Mouse (Mus musculus): ENCODE results near the gene Rnpepl1. TPM values are rescaled to one million over a fixed set of nuclear protein-coding genes. Genes with fewer than 3 reads are reported as not detected.

Rnpepl1 gene
- polyA plus RNA-seq, 2 experiments: 39.9 to 51.7 TPM

DNA sequence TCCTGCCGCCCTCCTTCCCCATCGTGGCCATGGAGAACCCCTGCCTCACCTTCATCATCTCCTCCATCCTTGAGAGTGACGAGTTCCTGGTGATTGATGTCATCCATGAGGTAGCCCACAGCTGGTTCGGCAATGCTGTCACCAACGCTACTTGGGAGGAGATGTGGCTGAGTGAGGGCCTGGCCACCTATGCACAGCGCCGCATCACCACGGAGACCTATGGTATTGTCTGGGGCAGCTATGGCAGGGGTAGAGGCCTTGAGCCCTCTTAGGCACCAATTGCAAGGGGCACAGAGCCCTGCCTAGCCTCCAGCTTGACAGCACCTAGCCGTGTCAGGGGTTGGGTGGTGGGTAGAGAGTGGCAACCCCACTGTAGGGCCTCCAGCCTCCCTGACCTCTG is 6.1 kb downstream of the Rnpepl1 start:
- no peaks in the 10 kb centered on the region for H3K9me3 ChIP-seq (ENCODE audit: control insufficient read depth, low read length)
- H3K27ac ChIP-seq (replicated peaks; ENCODE audit: low read depth, low read length): no peak overlapping the region
- H3K27me3 ChIP-seq (ENCODE audit: control insufficient read depth, insufficient read depth, low read length): no peaks in the 10 kb centered on the region
- H3K4me2 ChIP-seq (replicated peaks; ENCODE audit: low read depth, low read length, severe bottlenecking): no peak overlapping the region
- peaks cover 73% of the 10 kb centered on the region for H3K36me3 ChIP-seq (ENCODE audit: control insufficient read depth, insufficient read depth, low read length)
- H3K9ac ChIP-seq (ENCODE audit: low read depth, low read length, severe bottlenecking): no peak overlapping the region
- no peak overlapping the region for H3K4me3 ChIP-seq (replicated peaks; ENCODE audit: low read length)
- H3K4me1 ChIP-seq (ENCODE audit: control insufficient read depth, insufficient read depth, low read length): peaks cover 9% of the 10 kb centered on the region
- ATAC-seq (ENCODE audit: low FRiP score, low read depth) (no peak), DNase-seq (ENCODE audit: low spot score) (no peak)
- 92% methylated on average over 9 of the region's 9 CpGs for WGBS
- TF ChIP-seq POLR2A (IDR thresholded peaks at IDR 0.05; ENCODE audit: borderline replicate concordance, extremely low read depth, insufficient read depth, insufficient read length): no peak

DNA sequence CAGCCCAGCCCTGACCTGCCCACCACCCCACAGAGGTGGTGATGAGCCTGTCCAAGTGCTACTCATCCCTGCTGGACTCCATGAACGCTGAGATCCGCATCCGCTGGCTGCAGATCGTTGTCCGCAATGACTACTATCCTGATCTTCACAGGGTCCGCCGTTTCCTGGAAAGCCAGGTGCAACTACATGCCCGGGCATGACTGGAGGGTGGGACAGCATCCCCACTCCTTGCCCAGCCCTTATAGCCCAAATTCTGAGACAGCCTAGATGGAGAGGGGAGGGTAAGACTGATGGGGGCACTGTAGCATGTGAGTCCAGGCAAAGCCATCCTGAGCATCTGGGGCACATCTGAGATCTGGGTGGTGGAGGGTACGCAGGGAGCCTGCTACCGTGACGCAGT is 8.6 kb downstream of the Rnpepl1 start:
- no peak for ATAC-seq (ENCODE audit: low FRiP score, low read depth)
- H3K27me3 ChIP-seq (ENCODE audit: control insufficient read depth, insufficient read depth, low read length): no peaks in the 10 kb centered on the region

DNA sequence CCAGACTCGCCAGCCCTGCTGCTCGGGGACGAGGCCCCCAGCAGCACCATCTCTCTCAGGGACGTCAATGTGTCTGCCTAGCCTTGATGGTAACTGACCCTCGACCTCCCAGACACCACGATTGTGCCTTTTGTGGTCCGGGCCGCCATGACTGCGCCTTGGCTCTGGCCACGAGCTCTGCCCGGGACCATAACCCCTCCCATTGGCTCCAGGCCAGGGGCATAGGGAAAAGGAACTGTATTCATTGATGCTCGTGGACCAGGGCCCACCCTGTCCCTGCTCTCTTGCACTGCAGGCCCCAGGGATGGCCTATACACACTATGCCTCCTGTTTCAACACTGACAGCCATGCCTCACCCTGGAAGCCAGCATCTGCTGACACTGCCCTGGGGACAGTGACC is 9.2 kb downstream of the Rnpepl1 start:
- TF ChIP-seq POLR2A (IDR thresholded peaks at IDR 0.05; ENCODE audit: borderline replicate concordance, extremely low read depth, insufficient read depth, insufficient read length): no peak
- WGBS: 81% methylated on average over 12 of the region's 12 CpGs
- H3K27me3 ChIP-seq (ENCODE audit: control insufficient read depth, insufficient read depth, low read length): no peaks in the 10 kb centered on the region
- ATAC-seq (ENCODE audit: low FRiP score, low read depth) (no peak), DNase-seq (ENCODE audit: low spot score) (no peak)
- peaks cover 61% of the 10 kb centered on the region for H3K36me3 ChIP-seq (ENCODE audit: control insufficient read depth, insufficient read depth, low read length)
- H3K4me2 ChIP-seq (replicated peaks; ENCODE audit: low read depth, low read length, severe bottlenecking): no peak overlapping the region
- no peaks in the 10 kb centered on the region for H3K4me1 ChIP-seq (ENCODE audit: control insufficient read depth, insufficient read depth, low read length)
- no peak overlapping the region for H3K9ac ChIP-seq (ENCODE audit: low read depth, low read length, severe bottlenecking)
- no peak overlapping the region for H3K4me3 ChIP-seq (replicated peaks; ENCODE audit: low read length)
- H3K9me3 ChIP-seq (ENCODE audit: control insufficient read depth, low read length): no peaks in the 10 kb centered on the region
- H3K27ac ChIP-seq (replicated peaks; ENCODE audit: low read depth, low read length): no peak overlapping the region

More for the DNA sequence above, 8.6 kb downstream of the Rnpepl1 start:
- Histone ChIP-seq H3K27ac (replicated peaks; ENCODE audit: low read depth, low read length) (no peak overlapping the region), H3K9ac (ENCODE audit: low read depth, low read length, severe bottlenecking) (no peak overlapping the region), H3K4me3 (replicated peaks; ENCODE audit: low read length) (no peak overlapping the region), H3K9me3 (ENCODE audit: control insufficient read depth, low read length) (no peaks in the 10 kb centered on the region), H3K4me1 (ENCODE audit: control insufficient read depth, insufficient read depth, low read length) (no peaks in the 10 kb centered on the region), H3K4me2 (replicated peaks; ENCODE audit: low read depth, low read length, severe bottlenecking) (no peak overlapping the region), H3K36me3 (ENCODE audit: control insufficient read depth, insufficient read depth, low read length) (peaks cover 67% of the 10 kb centered on the region)
- 96% methylated on average over 11 of the region's 11 CpGs for WGBS
- no peak for DNase-seq (ENCODE audit: low spot score)
- no peak for TF ChIP-seq POLR2A (IDR thresholded peaks at IDR 0.05; ENCODE audit: borderline replicate concordance, extremely low read depth, insufficient read depth, insufficient read length)

DNA sequence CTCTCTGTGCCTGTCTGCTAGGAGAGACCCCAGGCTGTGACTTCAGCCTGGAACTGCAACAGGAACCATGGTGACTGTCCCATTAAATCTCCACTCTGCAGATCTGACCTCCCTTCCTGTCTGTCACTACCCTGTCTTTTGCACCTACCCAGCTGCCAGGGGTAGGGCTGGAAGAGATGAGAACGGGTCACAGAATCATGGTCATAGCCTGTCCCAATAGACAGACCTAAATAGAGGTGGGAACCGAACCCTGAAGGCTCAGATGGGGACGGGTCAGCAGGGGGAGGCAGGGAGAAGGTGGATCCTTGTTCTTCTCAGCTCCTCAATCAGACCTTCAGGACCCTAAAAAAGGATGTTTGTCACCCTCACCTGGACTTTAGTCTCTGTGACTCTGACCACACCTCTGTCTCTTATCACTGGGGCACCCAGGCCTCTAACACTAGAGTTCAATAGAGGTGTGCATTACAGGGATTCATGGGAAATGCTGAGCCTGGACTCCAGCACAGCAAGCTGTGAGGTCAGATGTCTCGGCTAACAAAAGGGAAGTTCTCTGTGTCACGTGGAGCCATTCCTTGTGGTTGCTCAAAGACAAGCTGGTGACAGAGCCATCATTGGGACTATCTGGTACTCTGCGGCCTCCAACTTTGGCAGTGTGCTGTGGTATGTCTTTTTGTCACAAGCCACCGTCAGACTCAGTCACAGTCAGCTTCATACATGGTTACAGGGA is 10.1 kb downstream of the Rnpepl1 start:
- Histone ChIP-seq H3K27ac (replicated peaks; ENCODE audit: low read depth, low read length) (no peak overlapping the region), H3K36me3 (ENCODE audit: control insufficient read depth, insufficient read depth, low read length) (peaks cover 52% of the 10 kb centered on the region), H3K4me1 (ENCODE audit: control insufficient read depth, insufficient read depth, low read length) (no peaks in the 10 kb centered on the region), H3K4me2 (replicated peaks; ENCODE audit: low read depth, low read length, severe bottlenecking) (no peak overlapping the region), H3K9ac (ENCODE audit: low read depth, low read length, severe bottlenecking) (no peak overlapping the region), H3K27me3 (ENCODE audit: control insufficient read depth, insufficient read depth, low read length) (no peaks in the 10 kb centered on the region), H3K9me3 (ENCODE audit: control insufficient read depth, low read length) (no peaks in the 10 kb centered on the region), H3K4me3 (replicated peaks; ENCODE audit: low read length) (no peak overlapping the region)
- DNase-seq (ENCODE audit: low spot score) (no peak), ATAC-seq (ENCODE audit: low FRiP score, low read depth) (no peak; the same call in 1 of the 2 replicates)
- no peak for TF ChIP-seq POLR2A (IDR thresholded peaks at IDR 0.05; ENCODE audit: borderline replicate concordance, extremely low read depth, insufficient read depth, insufficient read length)
- 89% methylated on average over 7 of the region's 7 CpGs for WGBS

DNA sequence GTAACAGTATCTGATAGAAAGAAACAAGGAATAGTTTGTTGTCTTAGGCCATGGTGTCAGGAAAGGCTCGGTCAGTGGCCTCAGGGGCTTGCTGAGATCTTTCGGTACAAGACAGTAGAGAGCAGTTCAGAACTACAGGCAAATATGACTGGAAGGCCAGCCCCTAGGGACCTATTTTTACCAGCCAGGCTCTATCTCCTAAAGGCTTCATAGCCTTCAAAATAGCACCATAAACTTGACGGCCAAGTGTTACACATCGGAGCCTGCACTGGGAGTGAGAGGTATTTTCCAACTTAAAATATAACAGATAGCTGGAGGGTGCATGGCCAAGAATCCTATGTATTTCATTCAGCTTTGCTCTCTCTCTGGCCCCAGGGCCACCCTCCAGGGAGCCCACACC is 10.9 kb downstream of the Rnpepl1 start:
- 79% methylated on average over 4 of the region's 4 CpGs for WGBS

More for the DNA sequence above, 10.9 kb downstream of the Rnpepl1 start:
- H3K4me2 ChIP-seq (replicated peaks; ENCODE audit: low read depth, low read length, severe bottlenecking): no peak overlapping the region
- H3K27me3 ChIP-seq (ENCODE audit: control insufficient read depth, insufficient read depth, low read length): no peaks in the 10 kb centered on the region
- DNase-seq (ENCODE audit: low spot score): no peak
- peaks cover 44% of the 10 kb centered on the region for H3K36me3 ChIP-seq (ENCODE audit: control insufficient read depth, insufficient read depth, low read length)
- H3K4me3 ChIP-seq (replicated peaks; ENCODE audit: low read length): no peak overlapping the region
- H3K9ac ChIP-seq (ENCODE audit: low read depth, low read length, severe bottlenecking): no peak overlapping the region
- no peak for TF ChIP-seq POLR2A (IDR thresholded peaks at IDR 0.05; ENCODE audit: borderline replicate concordance, extremely low read depth, insufficient read depth, insufficient read length)
- H3K9me3 ChIP-seq (ENCODE audit: control insufficient read depth, low read length): no peaks in the 10 kb centered on the region
- H3K27ac ChIP-seq (replicated peaks; ENCODE audit: low read depth, low read length): no peak overlapping the region
- no peak; the same call in 1 of the 2 replicates for ATAC-seq (ENCODE audit: low FRiP score, low read depth)
- H3K4me1 ChIP-seq (ENCODE audit: control insufficient read depth, insufficient read depth, low read length): no peaks in the 10 kb centered on the region
